Mouse (Mus musculus) forebrain, embryonic 14.5 days (tissue): ENCODE results near the gene Hs3st5. TPM values are rescaled to one million over a fixed set of nuclear protein-coding genes. Genes with fewer than 3 reads are reported as not detected.
"Not testable (repeated sequence)": the region's sequence is repeated elsewhere in the genome, so short reads cannot be mapped to it uniquely, and the experiment has no call there.

Source experiments
- ATAC-seq: fragments of 200-750 bp; cut with Nextera tagmentation; 2 replicates; pipeline ENCODE4 v1.8.0; 2017; ENCODE audit warnings: mild to moderate bottlenecking, moderate library complexity
- DNase-seq: peaks from one replicate; pipeline ENCODE4 v3.0.0-alpha.2; 2015; ENCODE audit warnings: low spot score
- H3K27ac ChIP-seq: fragments of 300-500 bp; sonication (generic); 2 replicates; pipeline ENCODE4 v1.5.1; 2014; ENCODE audit warnings: low read depth, mild to moderate bottlenecking, control low read depth, low read length, moderate library complexity
- H3K27me3 ChIP-seq: fragments of 300-500 bp; sonication (generic); replicated peaks from 2 replicates; pipeline ENCODE4 v1.6.1; 2014; ENCODE audit warnings: low read length, control low read depth, mixed read lengths; ENCODE audit not compliant: control insufficient read depth, insufficient read depth
- H3K36me3 ChIP-seq: fragments of 300-500 bp; sonication (generic); 2 replicates; pipeline ENCODE4 v1.6.1; 2014; ENCODE audit warnings: low read length, control low read depth; ENCODE audit not compliant: control insufficient read depth, insufficient read depth
- H3K4me1 ChIP-seq: fragments of 300-500 bp; sonication (generic); 2 replicates; pipeline ENCODE4 v1.6.1; 2014; ENCODE audit warnings: antibody characterized with exemption, low read length, control low read depth; ENCODE audit not compliant: control insufficient read depth, insufficient read depth
- H3K4me2 ChIP-seq: fragments of 300-500 bp; sonication (generic); 2 replicates; pipeline ENCODE4 v1.6.1; 2014; ENCODE audit warnings: mild to moderate bottlenecking, control low read depth, low read length
- H3K4me3 ChIP-seq: fragments of 300-500 bp; sonication (generic); 2 replicates; pipeline ENCODE4 v1.5.1; 2014; ENCODE audit warnings: low read depth, low read length, control low read depth
- H3K9ac ChIP-seq: fragments of 300-500 bp; sonication (generic); 2 replicates; pipeline ENCODE4 v1.6.1; 2014; ENCODE audit warnings: mild to moderate bottlenecking, low read length, control low read depth, moderate library complexity
- H3K9me3 ChIP-seq: fragments of 300-500 bp; sonication (generic); replicated peaks from 2 replicates; pipeline ENCODE4 v1.6.1; 2016; ENCODE audit warnings: low read length, control low read depth, mixed read lengths; ENCODE audit not compliant: control insufficient read depth
- WGBS: fragments of 180-500 bp; shearing (Covaris S2); extraction: QIAGEN DNeasy Blood & Tissue Kit; methylation state at CpG from one replicate; pipeline ENCODE4 v1.1.7; 2014; 5-methylcytosine and 5-hydroxymethylcytosine counted together
- polyA plus RNA-seq: library from polyadenylated mRNA; unstranded; fragments of >200 nt; fragmentation: Nextera tagmentation; extraction: Ambion mirVana; gene quantifications from 2 replicates; pipeline ENCODE4 v1.2.1, GENCODE M21; 2014

The Hs3st5 gene
- polyA plus RNA-seq, 1 experiment from 2014 or later: 6.7 TPM

GRCm38 (mm10) chr10:36610400-36610799, 103.8 kb downstream of the Hs3st5 start:
- no peaks in the 10 kb centered on the region for H3K27me3 ChIP-seq
- DNase-seq (peak; percentile 2), ATAC-seq (no peak)
- H3K27ac ChIP-seq: no peak overlapping the region
- no peaks in the 10 kb centered on the region for H3K36me3 ChIP-seq
- no peaks in the 10 kb centered on the region for H3K9me3 ChIP-seq
- WGBS: 92% methylated on average over 1 of the region's 1 CpGs
- H3K4me3 ChIP-seq: no peak overlapping the region
- no peak overlapping the region for H3K9ac ChIP-seq
- H3K4me1 ChIP-seq: no peaks in the 10 kb centered on the region
- no peak overlapping the region for H3K4me2 ChIP-seq

GRCm38 (mm10) chr10:36611415-36611814, 104.8 kb downstream of the Hs3st5 start:
- H3K4me3 ChIP-seq, H3K27me3 ChIP-seq, H3K9ac ChIP-seq, H3K9me3 ChIP-seq, ATAC-seq, H3K27ac ChIP-seq, H3K4me1 ChIP-seq, H3K36me3 ChIP-seq, H3K4me2 ChIP-seq, DNase-seq: not testable (repeated sequence)
- 14% methylated on average over 1 of the region's 1 CpGs for WGBS

GRCm38 (mm10) chr10:36623037-36623436, 116.4 kb downstream of the Hs3st5 start:
- no peak overlapping the region for H3K9ac ChIP-seq
- no peaks in the 10 kb centered on the region for H3K36me3 ChIP-seq
- no peak overlapping the region for H3K4me2 ChIP-seq
- H3K9me3 ChIP-seq: no peaks in the 10 kb centered on the region
- no peak overlapping the region for H3K27ac ChIP-seq
- H3K27me3 ChIP-seq: no peaks in the 10 kb centered on the region
- WGBS: 81% methylated on average over 1 of the region's 1 CpGs
- H3K4me3 ChIP-seq: no peak overlapping the region
- ATAC-seq (no peak), DNase-seq (no peak)
- H3K4me1 ChIP-seq: no peaks in the 10 kb centered on the region

GRCm38 (mm10) chr10:36627952-36628351, 121.3 kb downstream of the Hs3st5 start:
- 88% methylated on average over 4 of the region's 4 CpGs for WGBS
- H3K27me3 ChIP-seq: no peaks in the 10 kb centered on the region
- no peaks in the 10 kb centered on the region for H3K4me1 ChIP-seq
- no peak overlapping the region for H3K9ac ChIP-seq
- ATAC-seq (no peak), DNase-seq (no peak)
- no peaks in the 10 kb centered on the region for H3K9me3 ChIP-seq
- H3K4me2 ChIP-seq: no peak overlapping the region
- H3K27ac ChIP-seq: no peak overlapping the region
- no peak overlapping the region for H3K4me3 ChIP-seq
- no peaks in the 10 kb centered on the region for H3K36me3 ChIP-seq

- Histone ChIP-seq H3K9ac (no peak overlapping the region), H3K4me1 (no peaks in the 10 kb centered on the region), H3K36me3 (no peaks in the 10 kb centered on the region), H3K4me2 (no peak overlapping the region), H3K27me3 (no peaks in the 10 kb centered on the region), H3K4me3 (no peak overlapping the region), H3K27ac (no peak overlapping the region), H3K9me3 (no peaks in the 10 kb centered on the region)
- ATAC-seq: no peak
- no peak for DNase-seq
- WGBS: 80% methylated on average over 1 of the region's 1 CpGs
Measured at GRCm38 (mm10) chr10:36631746-36632145, 125.1 kb downstream of the Hs3st5 start.

- no peak overlapping the region for H3K4me3 ChIP-seq
- no peaks in the 10 kb centered on the region for H3K4me1 ChIP-seq
- H3K9ac ChIP-seq: no peak overlapping the region
- no peak for DNase-seq
- no peaks in the 10 kb centered on the region for H3K27me3 ChIP-seq
- no peaks in the 10 kb centered on the region for H3K36me3 ChIP-seq
- H3K4me2 ChIP-seq: no peak overlapping the region
- no peak overlapping the region for H3K27ac ChIP-seq
- no peak for ATAC-seq
- H3K9me3 ChIP-seq: no peaks in the 10 kb centered on the region
- WGBS: 80% methylated on average over 5 of the region's 5 CpGs
Measured at GRCm38 (mm10) chr10:36650653-36651052, 144.0 kb downstream of the Hs3st5 start.

- 85% methylated on average over 3 of the region's 3 CpGs for WGBS
- H3K27me3 ChIP-seq: no peaks in the 10 kb centered on the region
- ATAC-seq: no peak
Measured at GRCm38 (mm10) chr10:36713974-36714373, 207.4 kb downstream of the Hs3st5 start.

GRCm38 (mm10) chr10:36726239-36726638, 219.6 kb downstream of the Hs3st5 start:
- WGBS: 93% methylated on average over 3 of the region's 3 CpGs
- no peak for DNase-seq
- Histone ChIP-seq H3K27ac (no peak overlapping the region), H3K27me3 (no peaks in the 10 kb centered on the region), H3K4me2 (no peak overlapping the region), H3K4me1 (no peaks in the 10 kb centered on the region; the same call in 1 of the 2 replicates), H3K9ac (no peak overlapping the region), H3K36me3 (no peaks in the 10 kb centered on the region), H3K4me3 (no peak overlapping the region), H3K9me3 (no peaks in the 10 kb centered on the region)
- ATAC-seq: no peak

More at GRCm38 (mm10) chr10:36713974-36714373, 207.4 kb downstream of the Hs3st5 start:
- Histone ChIP-seq H3K4me2 (no peak overlapping the region), H3K9ac (no peak overlapping the region), H3K36me3 (no peaks in the 10 kb centered on the region), H3K4me3 (no peak overlapping the region), H3K4me1 (no peaks in the 10 kb centered on the region), H3K27ac (no peak overlapping the region), H3K9me3 (no peaks in the 10 kb centered on the region)
- no peak for DNase-seq

- H3K27ac ChIP-seq: no peak overlapping the region
- 47% methylated on average over 13 of the region's 13 CpGs for WGBS
Measured at GRCm38 (mm10) chr10:36729361-36730098, 222.9 kb downstream of the Hs3st5 start.

More at GRCm38 (mm10) chr10:36729361-36730098, 222.9 kb downstream of the Hs3st5 start:
- peak; percentile 42 for DNase-seq
- no peak overlapping the region for H3K4me2 ChIP-seq
- no peaks in the 10 kb centered on the region for H3K27me3 ChIP-seq
- no peaks in the 10 kb centered on the region; the same call in 1 of the 2 replicates for H3K4me1 ChIP-seq
- H3K36me3 ChIP-seq: no peaks in the 10 kb centered on the region
- no peak overlapping the region for H3K4me3 ChIP-seq
- H3K9ac ChIP-seq: no peak overlapping the region
- ATAC-seq: peak; percentile 62
- H3K9me3 ChIP-seq: no peaks in the 10 kb centered on the region
